In genomic region chr11:16412609-16413008, GRCm38 (mm10) we compare ENCODE assay signal across 7 mouse cellular contexts.
A peak's percentile ranks its signal among the peaks of the same experiment; 100 is the strongest.
DNase-seq lines count a peak whose midpoint lies in the region; ATAC-seq and TF ChIP-seq lines count a peak whose summit lies in the region.

No protein-coding gene starts in this region.

- 27% methylated on average over 4 of the region's 4 CpGs for WGBS in embryonic facial prominence, embryonic 11.5 days
- 27% methylated on average over 4 of the region's 4 CpGs for WGBS in hindbrain, embryonic 14.5 days

- DNase-seq in ES-E14 (ENCODE audit: low read depth, low spot score): peak; percentile 53
- peak; percentile 44 for DNase-seq in adrenal gland, postnatal 10 days
- DNase-seq in embryonic facial prominence, embryonic 11.5 days (ENCODE audit: low spot score): peak; percentile 80
- peak; percentile 88 for DNase-seq in hindbrain, embryonic 14.5 days (ENCODE audit: low spot score)
- DNase-seq in layer of hippocampus, adult 9-11 months: peak; percentile 26
- DNase-seq in lung, postnatal 36 days: peak; percentile 42
- DNase-seq in splenic B cell, adult 2 months (ENCODE audit: low read depth, low spot score): peak; percentile 3

- no peaks in the 10 kb centered on the region for H3K9me3 ChIP-seq in ES-E14 (ENCODE audit: control insufficient read depth, insufficient read depth, low read depth, low read length)
- H3K9me3 ChIP-seq in embryonic facial prominence, embryonic 11.5 days (replicated peaks; ENCODE audit: control insufficient read depth, low read length): no peaks in the 10 kb centered on the region
- H3K9me3 ChIP-seq in hindbrain, embryonic 14.5 days (ENCODE audit: control insufficient read depth, low read length): no peaks in the 10 kb centered on the region

- ATAC-seq in embryonic facial prominence, embryonic 11.5 days (replicated peaks; ENCODE audit: insufficient number of reproducible peaks, low FRiP score, low TSS enrichment, low read depth): peak; percentile 92
- ATAC-seq in hindbrain, embryonic 14.5 days (ENCODE audit: low FRiP score): peak; percentile 90

- no peak overlapping the region for H3K27ac ChIP-seq in ES-E14 (ENCODE audit: insufficient read depth, low read depth, low read length, poor library complexity, severe bottlenecking)
- H3K27ac ChIP-seq in embryonic facial prominence, embryonic 11.5 days (replicated peaks; ENCODE audit: low read depth, low read length): no peak overlapping the region
- H3K27ac ChIP-seq in hindbrain, embryonic 14.5 days: no peak overlapping the region

- no peak overlapping the region for H3K4me2 ChIP-seq in embryonic facial prominence, embryonic 11.5 days (ENCODE audit: low read depth, low read length)
- H3K4me2 ChIP-seq in hindbrain, embryonic 14.5 days (replicated peaks): no peak overlapping the region

- H3K4me1 ChIP-seq in ES-E14 (ENCODE audit: control insufficient read depth in 2 of 2, insufficient read depth in 2 of 2, low read length in 2 of 2, poor library complexity in 1 of 2): no peaks in the 10 kb centered on the region
- H3K4me1 ChIP-seq in embryonic facial prominence, embryonic 11.5 days (ENCODE audit: control insufficient read depth, insufficient read depth, low read length): no peaks in the 10 kb centered on the region
- no peaks in the 10 kb centered on the region for H3K4me1 ChIP-seq in hindbrain, embryonic 14.5 days (replicated peaks; ENCODE audit: control insufficient read depth, insufficient read depth, low read length)

- H3K4me3 ChIP-seq in ES-E14 (ENCODE audit: insufficient read depth in 1 of 2, low read depth in 1 of 2, low read length in 2 of 2, poor library complexity in 1 of 2, severe bottlenecking in 1 of 2): no peak overlapping the region
- H3K4me3 ChIP-seq in embryonic facial prominence, embryonic 11.5 days (ENCODE audit: low read depth, low read length): no peak overlapping the region
- H3K4me3 ChIP-seq in hindbrain, embryonic 14.5 days (replicated peaks; ENCODE audit: low read length): no peak overlapping the region

- H3K9ac ChIP-seq in ES-E14 (ENCODE audit: insufficient read depth, low read depth, low read length, poor library complexity, severe bottlenecking): no peak overlapping the region
- no peak overlapping the region for H3K9ac ChIP-seq in embryonic facial prominence, embryonic 11.5 days (replicated peaks; ENCODE audit: low read length)
- no peak overlapping the region for H3K9ac ChIP-seq in hindbrain, embryonic 14.5 days

- in situ Hi-C loops in ES-E14 (cut with MboI; ENCODE audit: low sequenced_read_pairs in 2 of 2, unreplicated experiment in 2 of 2): no loop called here

- H3K27me3 ChIP-seq in embryonic facial prominence, embryonic 11.5 days (ENCODE audit: control insufficient read depth, insufficient read depth, low read length): no peaks in the 10 kb centered on the region
- no peaks in the 10 kb centered on the region for H3K27me3 ChIP-seq in hindbrain, embryonic 14.5 days (ENCODE audit: control insufficient read depth, insufficient read depth, low read length)
- no peaks in the 10 kb centered on the region for H3K27me3 ChIP-seq in splenic B cell, adult 2 months (ENCODE audit: control insufficient read depth, insufficient read depth, low read length, poor library complexity, severe bottlenecking)

- H3K36me3 ChIP-seq in ES-E14 (ENCODE audit: control insufficient read depth, insufficient read depth, low read length, poor library complexity, severe bottlenecking): no peaks in the 10 kb centered on the region
- no peaks in the 10 kb centered on the region for H3K36me3 ChIP-seq in embryonic facial prominence, embryonic 11.5 days (replicated peaks; ENCODE audit: control insufficient read depth, insufficient read depth, low read depth, low read length)
- H3K36me3 ChIP-seq in hindbrain, embryonic 14.5 days (replicated peaks; ENCODE audit: control insufficient read depth, insufficient read depth): no peaks in the 10 kb centered on the region
- H3K36me3 ChIP-seq in splenic B cell, adult 2 months (ENCODE audit: control insufficient read depth, insufficient read depth, low read length, poor library complexity, severe bottlenecking): no peaks in the 10 kb centered on the region

TF ChIP-seq in ES-E14, 5 proteins besides CTCF, POLR2A, EP300 and RAD21:
- TF ChIP-seq MAFK (IDR thresholded peaks at IDR 0.05; ENCODE audit: insufficient read depth, low read depth, low read length): no peak
- TF ChIP-seq ZC3H11A (IDR thresholded peaks at IDR 0.05; ENCODE audit: borderline replicate concordance, low read depth, low read length): peak; percentile 88

Comparison
In these comparisons a context has a peak if more than half of its experiments do, and no peak if none do; other contexts are left out.
1. DNase-seq: peak in every context shown above with its lines; median percentile 88 in hindbrain, embryonic 14.5 days; 80 in embryonic facial prominence, embryonic 11.5 days; 53 in ES-E14; 44 in adrenal gland, postnatal 10 days; 42 in lung, postnatal 36 days; 26 in layer of hippocampus, adult 9-11 months; 3 in splenic B cell, adult 2 months.